Mouse (Mus musculus) midbrain, embryonic 10.5 days (tissue): Measurements from ENCODE around the gene Cenpe. TPM values are rescaled to one million over a fixed set of nuclear protein-coding genes. Genes with fewer than 3 reads are reported as not detected.
A peak's percentile ranks its signal among the peaks of the same experiment; 100 is the strongest.
"Not testable (repeated sequence)": the region's sequence is repeated elsewhere in the genome, so short reads cannot be mapped to it uniquely, and the experiment has no call there.

Source experiments
- DNase-seq: peaks from one replicate; pipeline ENCODE4 v3.0.0-alpha.2; 2017; ENCODE audit warnings: low spot score
- H3K27ac ChIP-seq: fragments of 300-500 bp; sonication (generic); replicated peaks from 2 replicates; pipeline ENCODE4 v1.5.1; 2016; ENCODE audit warnings: mild to moderate bottlenecking
- H3K27me3 ChIP-seq: fragments of 300-500 bp; sonication (generic); 2 replicates; pipeline ENCODE4 v1.6.1; 2016; ENCODE audit warnings: low read depth, mild to moderate bottlenecking; ENCODE audit not compliant: poor library complexity, severe bottlenecking
- H3K36me3 ChIP-seq: fragments of 300-500 bp; sonication (generic); 2 replicates; pipeline ENCODE4 v1.6.1; 2016; ENCODE audit warnings: mild to moderate bottlenecking, moderate library complexity
- H3K4me1 ChIP-seq: fragments of 300-500 bp; sonication (generic); 2 replicates; pipeline ENCODE4 v1.6.1; 2016
- H3K4me3 ChIP-seq: fragments of 300-500 bp; sonication (generic); 2 replicates; pipeline ENCODE4 v1.5.1; 2016; ENCODE audit warnings: mild to moderate bottlenecking, moderate library complexity
- H3K9me3 ChIP-seq: fragments of 300-500 bp; sonication (generic); replicated peaks from 2 replicates; pipeline ENCODE4 v1.6.1; 2016; ENCODE audit warnings: mild to moderate bottlenecking
- WGBS: fragments of 180-500 bp; shearing (Covaris S2); methylation state at CpG from one replicate; pipeline ENCODE4 v1.1.7; 2016; 5-methylcytosine and 5-hydroxymethylcytosine counted together
- polyA plus RNA-seq: library from polyadenylated mRNA; unstranded; fragments of >200 nt; fragmentation: Nextera tagmentation; extraction: Ambion mirVana; gene quantifications from 2 replicates; pipeline ENCODE4 v1.2.1, GENCODE M21; 2016

The Cenpe gene
- 34.8 and 37.7 TPM in 2 replicates for polyA plus RNA-seq

DNA sequence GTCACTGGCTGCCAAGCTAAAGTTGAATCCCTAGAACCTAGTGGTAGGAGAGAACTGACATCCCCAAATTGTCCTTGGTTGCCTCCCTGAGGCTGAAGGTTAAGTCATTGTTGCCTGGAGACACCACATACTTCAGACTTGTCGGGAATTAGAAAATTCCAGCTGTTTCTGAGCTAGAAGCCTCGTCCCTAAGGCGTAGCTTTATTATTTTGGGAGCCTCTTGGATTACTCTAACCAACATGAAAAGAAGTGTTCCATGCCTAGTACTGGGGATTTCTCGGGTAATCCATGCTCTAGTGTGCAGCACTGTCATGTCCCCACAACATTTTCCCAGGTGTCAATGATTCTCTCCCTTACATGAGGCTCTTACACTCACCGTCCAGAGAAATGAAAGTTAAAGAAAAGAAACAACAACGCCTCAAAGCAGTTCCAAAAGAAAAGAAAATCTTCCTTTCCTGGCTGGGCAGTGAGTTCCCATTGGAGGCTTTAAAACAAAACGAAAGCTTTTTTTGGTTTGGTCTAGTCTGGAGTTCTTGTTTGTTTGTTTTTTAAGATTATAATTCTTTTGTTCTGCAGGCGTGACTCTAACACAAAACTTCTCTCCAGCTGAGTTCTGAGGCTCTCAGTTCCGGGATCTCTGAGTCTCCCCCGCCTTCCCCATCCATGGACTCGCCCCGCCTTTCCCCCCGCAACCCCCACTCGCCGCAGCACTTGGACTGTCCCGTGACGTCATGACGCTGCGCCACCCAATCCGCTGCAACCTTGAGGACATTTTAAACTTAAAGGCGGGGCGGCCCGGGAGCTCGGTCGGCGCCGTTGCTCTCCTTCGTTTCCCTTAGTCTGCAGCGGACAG is at the start of gene Cenpe:
Cenpe (plus strand) TSS at position 733 of the 853 bp plus-strand sequence.
- Histone ChIP-seq H3K27me3 (no peaks in the 10 kb centered on the region), H3K4me3 (peak within 1 kb of the TSS; percentile 97), H3K4me1 (peaks cover 24% of the 10 kb centered on the region), H3K9me3 (no peaks in the 10 kb centered on the region), H3K36me3 (peaks cover 26% of the 10 kb centered on the region), H3K27ac (peak within 1 kb of the TSS; percentile 94)
- WGBS: 7% methylated on average over 29 of the region's 29 CpGs
- DNase-seq: peak; percentile 94

DNA sequence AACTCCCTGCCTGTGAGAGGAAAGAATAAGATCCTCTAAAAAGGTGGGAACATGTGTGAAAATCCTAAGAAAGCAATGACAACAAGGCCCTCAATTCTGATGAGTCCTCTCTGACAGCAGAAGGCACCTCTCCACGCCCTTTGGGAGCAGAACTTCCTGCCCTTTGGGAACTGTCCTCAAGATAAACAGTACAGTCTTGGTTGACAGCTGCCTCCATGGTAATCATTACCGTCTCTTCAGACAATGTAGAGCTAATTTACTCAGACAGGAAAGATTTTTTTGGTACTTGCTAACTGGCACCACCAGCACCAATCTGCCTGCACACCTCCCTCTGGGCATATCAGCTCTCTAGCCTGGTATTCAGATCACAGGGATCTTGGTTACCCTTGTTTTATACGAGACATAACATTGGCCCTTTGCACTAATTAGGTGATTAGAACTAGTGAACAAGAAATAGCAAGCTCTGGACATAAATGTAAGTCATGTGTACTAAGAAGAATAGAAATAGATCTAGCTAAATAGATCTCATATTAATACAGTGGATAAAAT is 40.4 kb upstream of the Cenpe start:
- no peak for DNase-seq
- no peaks in the 10 kb centered on the region for H3K36me3 ChIP-seq
- H3K4me1 ChIP-seq: no peaks in the 10 kb centered on the region
- 63% methylated on average over 3 of the region's 3 CpGs for WGBS
- H3K27ac ChIP-seq: no peak overlapping the region
- no peaks in the 10 kb centered on the region for H3K9me3 ChIP-seq
- H3K4me3 ChIP-seq: no peak overlapping the region
- no peaks in the 10 kb centered on the region for H3K27me3 ChIP-seq

DNA sequence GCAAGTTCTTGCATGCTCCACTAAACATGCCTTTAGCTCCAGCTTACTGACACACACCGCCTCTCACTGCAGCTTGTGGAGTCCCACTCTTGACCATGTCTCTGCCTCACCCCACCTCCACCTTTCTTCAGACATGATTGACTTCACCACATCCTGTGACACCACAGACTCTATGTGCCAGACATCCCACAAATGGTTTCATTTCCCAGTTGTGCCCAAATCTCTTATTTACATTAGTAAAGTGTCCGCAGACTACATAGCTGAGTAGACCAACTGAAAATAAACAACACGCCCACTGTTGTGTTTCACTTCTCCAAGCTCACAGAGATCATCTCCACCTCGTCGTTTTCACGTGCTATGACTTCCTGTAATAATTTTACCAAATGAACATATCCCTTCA is 20.5 kb upstream of the Cenpe start:
- Histone ChIP-seq H3K9me3 (no peaks in the 10 kb centered on the region), H3K27me3 (no peaks in the 10 kb centered on the region), H3K36me3 (no peaks in the 10 kb centered on the region), H3K4me1 (no peaks in the 10 kb centered on the region), H3K27ac (no peak overlapping the region), H3K4me3 (no peak overlapping the region)
- 88% methylated on average over 6 of the region's 6 CpGs for WGBS
- no peak for DNase-seq

DNA sequence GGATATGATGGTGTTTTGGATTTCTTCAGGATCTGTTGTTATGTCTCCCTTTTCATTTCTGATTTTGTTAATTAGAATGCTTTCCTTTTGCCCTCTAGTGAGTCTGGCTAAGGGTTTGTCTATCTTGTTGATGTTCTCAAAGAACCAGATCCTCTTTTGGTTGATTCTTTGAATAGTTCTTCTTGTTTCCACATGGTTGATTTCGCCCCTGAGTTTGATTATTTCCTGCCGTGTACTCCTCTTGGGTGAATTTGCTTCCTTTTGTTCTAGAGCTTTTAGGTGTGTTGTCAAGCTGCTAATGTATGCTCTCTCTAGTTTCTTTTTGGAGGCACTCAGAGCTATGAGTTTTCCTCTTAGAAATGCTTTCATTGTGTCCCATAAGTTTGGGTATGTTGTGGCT is 14.3 kb upstream of the Cenpe start:
- 68% methylated on average over 2 of the region's 2 CpGs for WGBS
- H3K27ac ChIP-seq, H3K36me3 ChIP-seq, H3K9me3 ChIP-seq, H3K4me1 ChIP-seq, H3K4me3 ChIP-seq, H3K27me3 ChIP-seq, DNase-seq: not testable (repeated sequence)

DNA sequence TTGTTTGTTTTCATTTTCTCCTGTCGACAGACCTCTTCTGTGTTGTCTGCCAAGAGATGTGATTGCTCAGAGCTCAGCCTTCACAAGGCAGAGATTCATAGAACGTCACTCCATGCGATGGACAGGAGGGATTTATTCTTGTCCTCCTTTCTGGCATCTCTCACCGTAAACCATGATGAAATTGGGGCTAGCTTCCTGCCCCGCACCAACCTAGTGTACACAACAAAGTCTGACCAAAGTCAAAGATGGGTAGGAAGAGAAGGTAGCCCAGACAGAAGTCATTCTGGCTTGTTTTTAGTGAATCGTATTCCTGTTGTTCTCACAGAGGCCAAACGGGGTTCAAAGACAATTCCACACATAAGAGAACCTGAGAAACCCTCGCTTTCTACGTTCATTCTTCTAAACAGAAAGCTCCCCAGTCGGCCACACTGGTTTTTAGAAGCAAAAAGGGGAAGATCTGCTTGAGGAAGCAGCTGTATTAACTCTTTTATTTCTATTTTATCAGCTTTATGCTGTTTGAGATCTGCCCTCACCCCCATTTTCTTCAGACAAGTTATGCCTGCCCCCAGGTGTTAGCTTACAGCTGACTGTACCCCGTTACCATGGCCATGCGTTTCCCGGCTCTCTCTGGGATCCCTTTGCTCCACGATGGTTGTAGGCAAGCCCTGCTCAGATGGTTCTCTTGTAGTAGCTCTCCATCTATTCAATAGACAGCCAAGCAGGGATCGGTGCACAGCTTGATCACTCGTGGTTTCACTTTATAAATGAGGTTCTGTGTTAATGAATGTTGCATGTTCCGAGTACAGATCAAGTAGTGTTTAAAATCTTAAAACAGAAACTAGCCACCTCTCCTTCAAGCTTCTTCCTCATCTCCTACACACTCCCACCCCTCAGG is 11.7 kb upstream of the Cenpe start:
- no peak for DNase-seq
- Histone ChIP-seq H3K9me3 (no peaks in the 10 kb centered on the region), H3K4me1 (no peaks in the 10 kb centered on the region), H3K27me3 (no peaks in the 10 kb centered on the region), H3K4me3 (no peak overlapping the region), H3K36me3 (no peaks in the 10 kb centered on the region), H3K27ac (no peak overlapping the region)
- WGBS: 90% methylated on average over 17 of the region's 17 CpGs

DNA sequence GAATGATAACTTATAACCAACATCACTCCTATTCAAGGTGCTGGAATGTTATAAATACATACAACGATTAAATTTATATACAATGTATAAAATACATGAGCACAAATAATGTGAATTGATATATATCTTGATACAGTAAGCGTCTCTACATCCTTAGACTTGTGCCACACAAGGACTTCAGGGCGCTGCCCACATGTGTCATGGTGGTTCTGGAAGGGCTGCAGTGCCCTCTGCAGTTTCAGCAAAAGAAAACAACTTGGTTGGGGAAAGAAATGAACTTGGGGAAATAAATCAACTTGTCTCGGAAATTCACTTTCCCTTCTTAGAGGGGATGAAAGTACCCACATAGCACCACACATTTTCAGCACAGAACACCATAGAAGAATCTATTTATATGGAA is 5.7 kb upstream of the Cenpe start:
- H3K36me3 ChIP-seq: no peaks in the 10 kb centered on the region

DNA sequence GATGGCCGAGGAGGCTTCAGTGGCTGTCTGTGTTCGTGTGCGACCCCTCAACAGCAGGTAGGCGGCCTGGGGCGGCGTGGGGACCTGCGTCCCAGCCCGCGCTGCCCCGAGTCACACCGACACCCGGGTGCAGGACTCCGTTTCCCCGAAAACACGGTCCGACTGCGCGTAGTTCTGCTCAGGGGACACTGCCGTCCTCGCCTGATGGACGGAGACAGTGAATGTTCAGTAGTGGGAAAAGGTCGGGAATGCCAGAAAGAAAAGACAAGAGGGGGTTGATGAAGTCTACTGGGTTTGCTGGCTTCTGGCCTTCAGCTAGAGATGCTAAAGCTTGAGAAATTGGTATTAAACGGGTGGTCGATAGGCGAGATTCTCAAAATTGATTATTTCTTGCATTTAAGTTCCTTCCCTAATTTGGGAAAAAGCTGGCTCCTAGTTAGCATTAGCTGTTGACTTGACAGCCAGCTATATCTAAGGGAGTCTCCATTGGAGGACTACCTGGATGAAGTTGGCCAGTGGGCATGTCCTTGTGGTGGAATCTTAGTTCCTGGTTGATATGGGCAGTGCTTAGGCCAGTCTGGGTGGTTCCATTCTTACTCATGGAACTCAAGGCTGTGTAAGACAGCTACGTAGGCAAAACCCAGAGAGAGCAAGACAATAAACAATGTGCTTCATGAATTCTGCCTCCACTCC is 467 bp downstream of the Cenpe start:
- WGBS: under 1% methylated on average over 26 of the region's 26 CpGs
- no peak for DNase-seq
- H3K27me3 ChIP-seq: no peaks in the 10 kb centered on the region
- H3K36me3 ChIP-seq: peaks cover 33% of the 10 kb centered on the region
- peak overlapping the region; percentile 97 for H3K4me3 ChIP-seq
- no peaks in the 10 kb centered on the region for H3K9me3 ChIP-seq
- H3K4me1 ChIP-seq: peaks cover 24% of the 10 kb centered on the region
- peak overlapping the region; percentile 94 for H3K27ac ChIP-seq

More for the DNA sequence above, 5.7 kb upstream of the Cenpe start:
- 0 out of 2 replicates have a peak, but pooled peaks cover 4% of the 10 kb centered on the region for H3K4me1 ChIP-seq
- H3K27ac ChIP-seq: no peak overlapping the region
- H3K9me3 ChIP-seq: no peaks in the 10 kb centered on the region
- DNase-seq: no peak
- WGBS: 46% methylated on average over 4 of the region's 4 CpGs
- no peaks in the 10 kb centered on the region for H3K27me3 ChIP-seq
- H3K4me3 ChIP-seq: no peak overlapping the region

DNA sequence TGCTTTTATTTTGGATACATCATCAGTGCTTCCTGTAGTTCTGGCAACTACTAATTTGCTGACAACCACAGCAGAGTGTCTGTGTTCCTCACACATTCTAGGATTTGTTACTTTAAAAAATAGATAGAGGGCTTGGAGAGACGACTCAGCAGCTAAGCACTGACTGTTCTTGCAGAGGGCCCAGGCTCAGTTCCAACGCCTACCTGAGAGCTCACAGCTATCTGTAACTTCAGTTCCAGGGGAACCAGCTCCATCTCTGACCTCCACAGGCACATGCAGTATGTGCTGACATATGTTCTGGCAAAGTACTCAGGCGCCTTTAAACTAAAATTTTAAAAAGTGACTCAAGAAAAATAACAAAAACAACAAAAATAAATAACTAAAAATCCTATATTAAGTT is 19.7 kb downstream of the Cenpe start:
- H3K27ac ChIP-seq: no peak overlapping the region
- no peaks in the 10 kb centered on the region for H3K9me3 ChIP-seq
- no peaks in the 10 kb centered on the region for H3K27me3 ChIP-seq
- H3K36me3 ChIP-seq: peaks cover 85% of the 10 kb centered on the region
- WGBS: 89% methylated on average over 3 of the region's 3 CpGs
- H3K4me3 ChIP-seq: no peak overlapping the region
- H3K4me1 ChIP-seq: no peaks in the 10 kb centered on the region
- DNase-seq: no peak

DNA sequence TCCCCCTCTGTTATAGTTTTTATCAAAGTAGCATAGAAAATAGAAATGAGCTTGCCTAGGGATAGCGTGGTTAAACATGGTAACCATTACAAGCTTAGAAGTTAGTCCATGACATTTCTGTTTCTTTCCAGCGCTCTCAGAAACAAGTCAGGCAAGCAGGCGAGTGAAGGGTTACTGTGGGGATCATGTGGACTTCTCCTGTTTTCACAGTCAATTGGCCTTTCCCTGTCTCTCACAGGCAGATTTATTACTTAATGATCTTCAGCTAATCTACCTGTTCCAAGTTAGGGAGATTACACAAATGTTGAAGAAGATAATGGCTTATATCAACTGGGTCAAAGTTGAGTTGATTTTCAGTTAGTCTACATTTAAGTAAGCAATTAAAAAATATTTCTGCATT is 20.1 kb downstream of the Cenpe start:
- Histone ChIP-seq H3K27ac (no peak overlapping the region), H3K27me3 (no peaks in the 10 kb centered on the region), H3K4me1 (no peaks in the 10 kb centered on the region), H3K36me3 (peaks cover 89% of the 10 kb centered on the region), H3K4me3 (no peak overlapping the region), H3K9me3 (no peaks in the 10 kb centered on the region)
- WGBS: 92% methylated on average over 3 of the region's 3 CpGs
- no peak for DNase-seq

DNA sequence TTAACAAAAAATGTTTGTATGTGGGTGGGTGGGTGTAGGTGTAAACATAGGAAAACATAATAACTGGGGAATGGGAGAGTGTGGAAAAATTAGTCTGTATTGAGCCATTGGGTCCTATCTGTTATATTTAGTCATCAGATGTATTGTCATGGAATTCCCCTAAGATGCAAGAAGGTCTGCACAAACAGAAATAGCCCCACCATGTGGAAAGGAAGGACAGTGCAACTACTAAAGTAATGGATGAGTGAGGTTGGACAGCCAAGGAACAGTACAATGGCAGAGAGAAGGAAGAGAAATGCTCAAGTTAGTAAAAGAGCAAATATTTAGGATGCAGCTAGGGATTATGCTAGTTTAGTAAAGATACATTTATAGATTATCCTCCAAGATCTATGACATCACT is 33.4 kb downstream of the Cenpe start:
- H3K4me1 ChIP-seq: no peaks in the 10 kb centered on the region
- no peaks in the 10 kb centered on the region for H3K27me3 ChIP-seq
- no peak for DNase-seq
- H3K4me3 ChIP-seq: no peak overlapping the region
- no peak overlapping the region for H3K27ac ChIP-seq
- H3K9me3 ChIP-seq: no peaks in the 10 kb centered on the region
- H3K36me3 ChIP-seq: peaks cover 100% of the 10 kb centered on the region

DNA sequence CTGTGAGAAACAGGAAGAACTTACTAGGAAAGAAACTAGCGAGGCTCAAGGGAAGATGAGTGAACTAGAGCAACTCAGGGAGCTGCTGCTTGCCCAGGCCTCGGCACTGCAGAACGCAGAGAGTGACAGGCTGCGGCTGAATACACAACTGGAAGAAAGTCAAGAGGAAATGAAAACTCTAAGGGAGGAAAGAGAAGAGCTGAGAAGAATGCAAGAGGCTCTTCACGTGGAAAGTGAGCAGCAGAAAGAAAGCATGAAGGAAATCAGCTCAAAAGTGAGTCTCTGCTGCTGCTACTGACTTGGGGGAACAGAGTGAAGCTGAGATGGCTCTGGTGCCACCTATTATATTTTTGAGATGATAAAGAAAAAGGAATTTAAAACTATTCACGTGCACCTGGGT is 34.5 kb downstream of the Cenpe start:
- WGBS: 95% methylated on average over 6 of the region's 6 CpGs
- peaks cover 100% of the 10 kb centered on the region for H3K36me3 ChIP-seq
- H3K4me3 ChIP-seq: no peak overlapping the region
- H3K27me3 ChIP-seq: no peaks in the 10 kb centered on the region
- H3K9me3 ChIP-seq: no peaks in the 10 kb centered on the region
- DNase-seq: no peak
- H3K27ac ChIP-seq: no peak overlapping the region
- no peaks in the 10 kb centered on the region for H3K4me1 ChIP-seq

DNA sequence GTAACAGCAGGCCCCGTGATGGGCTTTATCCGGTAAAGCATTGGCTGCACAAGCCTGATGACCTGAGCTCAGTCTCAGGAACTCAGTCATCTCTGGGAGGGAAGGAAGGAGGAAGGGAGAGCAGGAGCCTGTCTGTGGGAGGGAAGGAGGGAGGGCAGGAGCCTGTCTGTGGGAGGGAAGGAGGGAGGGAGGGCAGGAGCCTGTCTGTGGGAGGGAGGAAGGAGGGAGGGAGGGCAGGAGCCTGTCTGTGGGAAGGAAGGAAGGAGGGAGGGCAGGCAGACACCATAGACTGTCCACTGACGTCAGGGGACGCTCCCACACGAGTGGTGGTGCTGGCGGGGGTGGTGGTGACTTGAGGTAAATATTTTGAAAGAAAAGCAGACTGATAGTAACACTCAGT is 36.8 kb downstream of the Cenpe start:
- peak; percentile 23 for DNase-seq
- no peaks in the 10 kb centered on the region for H3K9me3 ChIP-seq
- no peaks in the 10 kb centered on the region for H3K27me3 ChIP-seq
- peaks cover 94% of the 10 kb centered on the region for H3K36me3 ChIP-seq
- no peaks in the 10 kb centered on the region for H3K4me1 ChIP-seq
- H3K27ac ChIP-seq: no peak overlapping the region
- 85% methylated on average over 6 of the region's 6 CpGs for WGBS
- H3K4me3 ChIP-seq: no peak overlapping the region
